Mouse (Mus musculus) stomach, postnatal 0 days (tissue): ENCODE data around the gene Eif3d.

Experiments
- CTCF ChIP-seq: IDR thresholded peaks from 2 replicates; pipeline ENCODE4 v1.5.1; 2016; ENCODE audit warnings: antibody characterized with exemption, low read depth, mild to moderate bottlenecking, moderate library complexity
- EP300 ChIP-seq: optimal IDR thresholded peaks from 2 replicates; pipeline ENCODE3; 2016; ENCODE audit warnings: antibody characterized with exemption

- no peak for TF ChIP-seq CTCF
- TF ChIP-seq EP300, result no peak
Measured at GRCm38 (mm10) chr15:77929804-77930203, 40.8 kb downstream of the Eif3d start.
